In genomic region chr4:155249648-155250351, GRCm38 (mm10) we compare ENCODE assay signal across 8 mouse cellular contexts. TPM values are rescaled to one million over a fixed set of nuclear protein-coding genes. Genes with fewer than 3 reads are reported as not detected.
DNase-seq lines count a peak whose midpoint lies in the region; ATAC-seq and TF ChIP-seq lines count a peak whose summit lies in the region.

Gene Faap20, plus strand, starts transcription at chr4:155249802.

- peak within 1 kb of the TSS; percentile 79 for H3K9ac ChIP-seq in CH12.LX (ENCODE audit: insufficient read depth, low read depth)
- H3K9ac ChIP-seq in forebrain, embryonic 11.5 days (ENCODE audit: low read length) = peak within 1 kb of the TSS; percentile 73
- peak within 1 kb of the TSS; percentile 76 for H3K9ac ChIP-seq in heart, embryonic 15.5 days
- peak within 1 kb of the TSS; percentile 58 for H3K9ac ChIP-seq in liver, embryonic 14.5 days (replicated peaks)
- peak within 1 kb of the TSS; percentile 84 for H3K9ac ChIP-seq in stomach, embryonic 16.5 days (ENCODE audit: low read length)

- peak within 1 kb of the TSS; percentile 81 to 88 (median 83) for H3K4me3 ChIP-seq in CH12.LX (replicated peaks in 1 of 3; ENCODE audit: low read depth in 2 of 3, low read length in 2 of 3, poor library complexity in 1 of 3)
- H3K4me3 ChIP-seq in forebrain, embryonic 11.5 days (ENCODE audit: low read depth, low read length) = peak within 1 kb of the TSS; percentile 49
- peak within 1 kb of the TSS; percentile 68 for H3K4me3 ChIP-seq in heart, embryonic 15.5 days
- H3K4me3 ChIP-seq in liver, embryonic 14.5 days (ENCODE audit: insufficient read depth in 1 of 2, low read depth in 2 of 2, low read length in 2 of 2) = peak within 1 kb of the TSS; percentile 64 to 75
- peak within 1 kb of the TSS; percentile 64 for H3K4me3 ChIP-seq in stomach, embryonic 16.5 days (replicated peaks; ENCODE audit: low read length)

- dilution Hi-C loops in CH12.LX (cut with MboI; ENCODE audit: extremely low pct_ligation_motif_present, extremely low pct_unique_long_range_greater_than_20kb, low sequenced_read_pairs) = no loop called here

- under 1% methylated on average over 58 of the region's 58 CpGs for WGBS in forebrain, embryonic 11.5 days
- under 1% methylated on average over 45 of the region's 58 CpGs for WGBS in heart, embryonic 15.5 days
- WGBS in liver, embryonic 14.5 days (ENCODE audit: insufficient replicate concordance) = 0% methylated on average over 54 of the region's 58 CpGs
- WGBS in stomach, embryonic 16.5 days = under 1% methylated on average over 56 of the region's 58 CpGs

- H3K9me3 ChIP-seq in CH12.LX (replicated peaks; ENCODE audit: low read length) = peaks cover 4% of the 10 kb centered on the region
- no peaks in the 10 kb centered on the region for H3K9me3 ChIP-seq in forebrain, embryonic 11.5 days (ENCODE audit: control insufficient read depth, low read length)
- no peaks in the 10 kb centered on the region for H3K9me3 ChIP-seq in heart, embryonic 15.5 days (replicated peaks)
- no peaks in the 10 kb centered on the region for H3K9me3 ChIP-seq in liver, embryonic 14.5 days (ENCODE audit: control insufficient read depth, low read length)
- H3K9me3 ChIP-seq in stomach, embryonic 16.5 days (replicated peaks; ENCODE audit: control insufficient read depth, low read length) = no peaks in the 10 kb centered on the region

- H3K27me3 ChIP-seq in CH12.LX (replicated peaks) = no peaks in the 10 kb centered on the region
- H3K27me3 ChIP-seq in forebrain, embryonic 11.5 days (ENCODE audit: control insufficient read depth, insufficient read depth, low read length) = no peaks in the 10 kb centered on the region
- H3K27me3 ChIP-seq in heart, embryonic 15.5 days = no peaks in the 10 kb centered on the region
- no peaks in the 10 kb centered on the region for H3K27me3 ChIP-seq in liver, embryonic 14.5 days (ENCODE audit: control insufficient read depth, insufficient read depth, low read length)
- H3K27me3 ChIP-seq in stomach, embryonic 16.5 days (ENCODE audit: control insufficient read depth, insufficient read depth, low read length) = no peaks in the 10 kb centered on the region

- TF ChIP-seq RAD21 in CH12.LX (IDR thresholded peaks at IDR 0.05; ENCODE audit: low read depth, low read length) = no peak

- H3K27ac ChIP-seq in CH12.LX (ENCODE audit: insufficient read depth, low read depth) = peak within 1 kb of the TSS; percentile 73
- H3K27ac ChIP-seq in forebrain, embryonic 11.5 days (ENCODE audit: low read depth, low read length) = peak within 1 kb of the TSS; percentile 96
- H3K27ac ChIP-seq in heart, embryonic 15.5 days = peak within 1 kb of the TSS; percentile 98
- peak within 1 kb of the TSS; percentile 56 for H3K27ac ChIP-seq in liver, embryonic 14.5 days
- peak within 1 kb of the TSS; percentile 99 for H3K27ac ChIP-seq in stomach, embryonic 16.5 days (ENCODE audit: low read length)

- no peaks in the 10 kb centered on the region for H3K79me2 ChIP-seq in CH12.LX (replicated peaks; ENCODE audit: control insufficient read depth, extremely low read depth, insufficient read depth, poor library complexity, severe bottlenecking)

- peak; percentile 90 for ATAC-seq in forebrain, embryonic 11.5 days (replicated peaks; ENCODE audit: low FRiP score)
- ATAC-seq in heart, embryonic 15.5 days (replicated peaks; ENCODE audit: insufficient number of reproducible peaks, insufficient read depth, low FRiP score, low read depth) = peak; percentile 91
- ATAC-seq in liver, embryonic 14.5 days (ENCODE audit: insufficient read depth) = peak; percentile 82
- peak; percentile 90 for ATAC-seq in stomach, embryonic 16.5 days (ENCODE audit: insufficient read depth, low FRiP score)

- H3K4me2 ChIP-seq in CH12.LX (ENCODE audit: insufficient read depth, low read depth, poor library complexity, severe bottlenecking) = peak within 1 kb of the TSS; percentile 64
- H3K4me2 ChIP-seq in forebrain, embryonic 11.5 days (ENCODE audit: low read depth, low read length, severe bottlenecking) = peak within 1 kb of the TSS; percentile 89
- peak within 1 kb of the TSS; percentile 91 for H3K4me2 ChIP-seq in heart, embryonic 15.5 days
- H3K4me2 ChIP-seq in liver, embryonic 14.5 days (ENCODE audit: low read depth) = peak within 1 kb of the TSS; percentile 91
- peak within 1 kb of the TSS; percentile 79 for H3K4me2 ChIP-seq in stomach, embryonic 16.5 days (ENCODE audit: low read depth, low read length)

- DNase-seq in CH12.LX (ENCODE audit: extremely low read depth) = peak; percentile 76
- DNase-seq in c-Kit-positive CD71-positive TER-119-negative erythroid progenitor cells, embryonic 14.5 days (ENCODE audit: low read depth) = peak; percentile 63
- peak; percentile 93 for DNase-seq in forebrain, embryonic 11.5 days (ENCODE audit: low spot score)
- peak; percentile 91 to 96 for DNase-seq in kidney, postnatal 25 days
- peak; percentile 45 to 55 (median 48) for DNase-seq in liver, embryonic 14.5 days (ENCODE audit: low read depth in 3 of 3, low spot score in 3 of 3)
- DNase-seq in neural tube, embryonic 10.5 days (ENCODE audit: extremely low spot score, low spot score) = peak; percentile 92

- no peak for TF ChIP-seq CTCF in CH12.LX (conservative IDR thresholded peaks at IDR 0.05 in 1 of 2, IDR thresholded peaks at IDR 0.05 in 1 of 2; ENCODE audit: low read depth in 2 of 2, low read length in 2 of 2)
- TF ChIP-seq CTCF in liver, embryonic 14.5 days (IDR thresholded peaks at IDR 0.05; ENCODE audit: low read depth) = no peak

- H3K4me1 ChIP-seq in CH12.LX (ENCODE audit: control insufficient read depth in 1 of 2, insufficient read depth in 2 of 2) = peaks cover 21 to 51% of the 10 kb centered on the region in 2 experiments
- peaks cover 16% of the 10 kb centered on the region for H3K4me1 ChIP-seq in forebrain, embryonic 11.5 days (replicated peaks; ENCODE audit: control insufficient read depth, insufficient read depth, low read length)
- H3K4me1 ChIP-seq in heart, embryonic 15.5 days (replicated peaks) = peaks cover 26% of the 10 kb centered on the region
- peaks cover 0 to 10% of the 10 kb centered on the region in 2 experiments; a peak in 1 of 4 replicates for H3K4me1 ChIP-seq in liver, embryonic 14.5 days (replicated peaks; ENCODE audit: control insufficient read depth in 2 of 2, insufficient read depth in 2 of 2, low read length in 1 of 2)
- H3K4me1 ChIP-seq in stomach, embryonic 16.5 days (ENCODE audit: control insufficient read depth, insufficient read depth, low read length) = peaks cover 33% of the 10 kb centered on the region

- TF ChIP-seq EP300 in CH12.LX (IDR thresholded peaks at IDR 0.05; ENCODE audit: low read length) = no peak
- peak; percentile 10; the same call in 1 of the 2 replicates for TF ChIP-seq EP300 in liver, embryonic 14.5 days (IDR thresholded peaks at IDR 0.05; ENCODE audit: low read depth)

- H3K36me3 ChIP-seq in CH12.LX (replicated peaks in 1 of 2; ENCODE audit: control insufficient read depth in 1 of 2, insufficient read depth in 1 of 2, low read length in 1 of 2) = peaks cover 10 to 23% of the 10 kb centered on the region in 2 experiments
- no peaks in the 10 kb centered on the region; the same call in 1 of the 2 replicates for H3K36me3 ChIP-seq in forebrain, embryonic 11.5 days (ENCODE audit: control insufficient read depth, insufficient read depth, low read length)
- H3K36me3 ChIP-seq in heart, embryonic 15.5 days = no peaks in the 10 kb centered on the region
- no peaks in the 10 kb centered on the region for H3K36me3 ChIP-seq in liver, embryonic 14.5 days (replicated peaks; ENCODE audit: control insufficient read depth, insufficient read depth, low read depth)
- H3K36me3 ChIP-seq in stomach, embryonic 16.5 days (ENCODE audit: control insufficient read depth, insufficient read depth, low read length) = no peaks in the 10 kb centered on the region

- in situ Hi-C loops in CH12.LX (cut with MboI; ENCODE audit: low pct_ligation_motif_present, low pct_unique_long_range_greater_than_20kb, low sequenced_read_pairs) = loop anchor here (5.0 to 25.0 kb wide), 4 partner anchors 57 to 365 kb away; partner anchors contain the start of genes Hes5 and Pank4

- peak; percentile 83 for TF ChIP-seq POLR2A in CH12.LX (IDR thresholded peaks at IDR 0.05; ENCODE audit: low read depth, low read length)

TF ChIP-seq in CH12.LX, 34 proteins besides CTCF, POLR2A, EP300 and RAD21 (continues in another document):
- TF ChIP-seq TCF12 (IDR thresholded peaks at IDR 0.05; ENCODE audit: low read depth, low read length) (peak; percentile 44; the same call in 1 of the 2 replicates), USF2 (conservative IDR thresholded peaks at IDR 0.05; ENCODE audit: low read depth, low read length) (no peak), E2F4 (IDR thresholded peaks at IDR 0.05; ENCODE audit: insufficient replicate concordance, low read depth, low read length) (no peak), MYC (IDR thresholded peaks at IDR 0.05; ENCODE audit: low read depth, low read length) (no peak; the same call in 1 of the 2 replicates), PAX5 (IDR thresholded peaks at IDR 0.05; ENCODE audit: low read length) (no peak), USF1 (IDR thresholded peaks at IDR 0.05; ENCODE audit: low read depth, low read length) (no peak), MAFK (IDR thresholded peaks at IDR 0.05; ENCODE audit: insufficient replicate concordance, low read length) (no peak), MAZ (IDR thresholded peaks at IDR 0.05; ENCODE audit: low read depth, low read length) (peak; percentile 55; the same call in 1 of the 2 replicates), SIN3A (IDR thresholded peaks at IDR 0.05; ENCODE audit: low read length) (peak; percentile 68), ETS1 (conservative IDR thresholded peaks at IDR 0.05; ENCODE audit: low read depth, low read length) (peak; percentile 24; the same call in 1 of the 2 replicates), IRF4 (IDR thresholded peaks at IDR 0.05; ENCODE audit: low read depth, low read length) (peak; percentile 64), ZC3H11A (IDR thresholded peaks at IDR 0.05; ENCODE audit: low read depth, low read length) (no peak), CHD2 (IDR thresholded peaks at IDR 0.05; ENCODE audit: low read length) (peak; percentile 45; the same call in 1 of the 2 replicates), BHLHE40 (IDR thresholded peaks at IDR 0.05; ENCODE audit: low read depth, low read length) (peak; percentile 88), UBTF (IDR thresholded peaks at IDR 0.05; ENCODE audit: low read depth, low read length) (0 out of 2 replicates have a peak, but pooled peaks have one; percentile 31), MXI1 (IDR thresholded peaks at IDR 0.05; ENCODE audit: low read depth, low read length) (peak; percentile 98)

RNA-seq across cellular contexts. Expression of gene Faap20, which starts in this region (rescaled TPM):
- 42.1 and 45.0 TPM in 2 replicates for total RNA-seq in CH12.LX (2012; rRNA removed)
- 24.1 and 31.0 TPM in 2 replicates for total RNA-seq in CH12.LX (2014; rRNA removed)
- polyA plus RNA-seq in CH12.LX (2012; ENCODE audit: insufficient read length, low read depth) = 35.7 and 36.4 TPM in 2 replicates
- polyA plus RNA-seq in forebrain, embryonic 11.5 days (2014; fragmentation: Nextera tagmentation; extraction: Ambion mirVana) = 105 and 107 TPM in 2 replicates
- 64.7 and 67.7 TPM in 2 replicates for polyA plus RNA-seq in heart, embryonic 15.5 days (2015; fragmentation: Nextera tagmentation; extraction: Ambion mirVana)
- polyA plus RNA-seq in liver, embryonic 14.5 days (2012; rRNA removed) = 12.2 and 12.8 TPM in 2 replicates
- polyA plus RNA-seq in liver, embryonic 14.5 days (2014; fragmentation: Nextera tagmentation; extraction: Ambion mirVana) = 14.8 and 20.5 TPM in 2 replicates
- polyA plus RNA-seq in stomach, embryonic 16.5 days (2015; fragmentation: Nextera tagmentation; extraction: Ambion mirVana) = 58.4 and 60.1 TPM in 2 replicates

Comparison
In these comparisons a context has a peak if more than half of its experiments do, and no peak if none do; other contexts are left out.
1. Peak in every context shown above with its lines: DNase-seq, ATAC-seq, H3K4me3 ChIP-seq and H3K27ac ChIP-seq.